Mouse (Mus musculus) heart, embryonic 12.5 days (tissue): ENCODE data around the gene Gm20388. TPM values are rescaled to one million over a fixed set of nuclear protein-coding genes. Genes with fewer than 3 reads are reported as not detected.

Source experiments
- ATAC-seq: fragments of 200-750 bp; cut with Nextera tagmentation; 2 replicates; pipeline ENCODE4 v1.8.0; 2017; ENCODE audit warnings: moderate TSS enrichment, moderate library complexity; ENCODE audit not compliant: insufficient number of reproducible peaks, low FRiP score
- H3K27ac ChIP-seq: fragments of 300-500 bp; sonication (generic); 2 replicates; pipeline ENCODE4 v1.5.1; 2016; ENCODE audit warnings: mild to moderate bottlenecking, moderate library complexity; ENCODE audit not compliant: poor library complexity, severe bottlenecking
- H3K27me3 ChIP-seq: fragments of 300-500 bp; sonication (generic); replicated peaks from 2 replicates; pipeline ENCODE4 v1.6.1; 2016; ENCODE audit warnings: mild to moderate bottlenecking, moderate library complexity
- H3K36me3 ChIP-seq: fragments of 300-500 bp; sonication (generic); 2 replicates; pipeline ENCODE4 v1.6.1; 2016; ENCODE audit warnings: mild to moderate bottlenecking, moderate library complexity
- H3K4me1 ChIP-seq: fragments of 300-500 bp; sonication (generic); replicated peaks from 2 replicates; pipeline ENCODE4 v1.6.1; 2016; ENCODE audit warnings: mild to moderate bottlenecking
- H3K4me2 ChIP-seq: fragments of 300-500 bp; sonication (generic); 2 replicates; pipeline ENCODE4 v1.6.1; 2016; ENCODE audit warnings: mild to moderate bottlenecking, moderate library complexity
- H3K4me3 ChIP-seq: fragments of 300-500 bp; sonication (generic); 2 replicates; pipeline ENCODE4 v1.5.1; 2016; ENCODE audit warnings: mild to moderate bottlenecking
- H3K9ac ChIP-seq: fragments of 300-500 bp; sonication (generic); 2 replicates; pipeline ENCODE4 v1.6.1; 2016; ENCODE audit warnings: mild to moderate bottlenecking, moderate library complexity
- H3K9me3 ChIP-seq: fragments of 300-500 bp; sonication (generic); replicated peaks from 2 replicates; pipeline ENCODE4 v1.6.1; 2016; ENCODE audit warnings: mild to moderate bottlenecking, moderate library complexity
- WGBS: fragments of 180-500 bp; shearing (Covaris S2); methylation state at CpG from one replicate; pipeline ENCODE4 v1.1.7; 2016; 5-methylcytosine and 5-hydroxymethylcytosine counted together
- polyA plus RNA-seq: library from polyadenylated mRNA; unstranded; fragments of >200 nt; fragmentation: Nextera tagmentation; extraction: Ambion mirVana; gene quantifications from 2 replicates; pipeline ENCODE4 v1.2.1, GENCODE M21; 2016

Gm20388 gene
- polyA plus RNA-seq, 1 experiment from 2014 or later: not detected

- Histone ChIP-seq H3K4me3 (no peak overlapping the region), H3K9ac (peak overlapping the region; percentile 17; the same call in 1 of the 2 replicates), H3K4me1 (peaks cover 76% of the 10 kb centered on the region), H3K27me3 (no peaks in the 10 kb centered on the region), H3K27ac (no peak overlapping the region), H3K36me3 (no peaks in the 10 kb centered on the region), H3K4me2 (peak overlapping the region; percentile 92), H3K9me3 (no peaks in the 10 kb centered on the region)
- WGBS: 26% methylated on average over 14 of the region's 14 CpGs
- no peak for ATAC-seq
These were observed 581.7 kb downstream of the Gm20388 start for GRCm38 (mm10) chr8:120492193-120492880.

- no peaks in the 10 kb centered on the region for H3K27me3 ChIP-seq
- no peaks in the 10 kb centered on the region for H3K9me3 ChIP-seq
- H3K27ac ChIP-seq: peak overlapping the region; percentile 26
- no peak for ATAC-seq
- H3K4me2 ChIP-seq: peak overlapping the region; percentile 92
- H3K9ac ChIP-seq: peak overlapping the region; percentile 17; the same call in 1 of the 2 replicates
- 18% methylated on average over 4 of the region's 4 CpGs for WGBS
- H3K4me3 ChIP-seq: no peak overlapping the region
- peaks cover 81% of the 10 kb centered on the region for H3K4me1 ChIP-seq
- H3K36me3 ChIP-seq: no peaks in the 10 kb centered on the region
These were observed 582.2 kb downstream of the Gm20388 start for GRCm38 (mm10) chr8:120492881-120493220.

DNA sequence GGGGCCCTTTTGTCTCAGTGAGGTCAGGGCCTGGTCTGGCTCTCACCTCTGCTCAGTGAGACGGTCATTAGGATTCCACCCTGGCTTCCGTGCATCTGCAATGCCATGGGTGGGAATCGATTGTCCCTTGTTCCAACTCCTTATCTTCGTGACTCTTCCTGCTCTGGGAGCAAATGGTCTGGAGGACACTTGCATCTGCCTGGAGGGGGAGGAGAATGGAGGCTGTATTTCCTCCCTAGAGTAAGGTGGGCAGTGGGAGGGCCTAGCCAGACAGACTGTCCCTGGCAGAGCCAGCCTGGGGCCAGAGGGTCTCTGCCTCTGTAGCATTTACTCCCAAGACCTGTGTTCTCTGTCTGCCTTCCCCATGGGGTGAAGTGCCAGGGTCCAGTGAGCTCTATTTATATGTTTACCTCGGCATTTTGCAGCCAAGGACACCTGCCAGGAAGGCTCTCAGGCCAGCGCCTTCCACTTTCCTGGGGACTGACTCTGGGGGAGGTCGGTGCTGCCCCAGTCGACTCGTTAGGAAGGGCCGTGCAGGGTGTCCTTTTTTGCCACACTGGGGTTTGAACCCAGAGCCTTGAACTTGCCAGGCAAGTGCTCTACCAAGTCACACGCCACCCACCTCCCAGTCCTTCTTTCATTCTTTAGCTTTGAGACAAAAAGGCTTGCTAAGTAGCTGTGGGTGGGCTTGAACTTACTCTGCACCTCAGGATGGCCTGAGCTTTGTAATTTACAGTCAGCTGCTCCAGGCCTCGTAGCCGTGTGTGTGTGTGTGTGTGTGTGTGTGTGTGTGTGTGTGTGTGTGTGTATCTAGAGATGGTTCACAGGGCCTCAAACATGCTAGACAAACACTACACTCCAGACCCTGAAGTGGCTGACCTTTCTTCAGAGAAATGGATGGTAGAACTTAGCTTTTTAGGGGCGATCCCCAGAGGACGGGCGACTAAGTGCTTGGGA lies 583.1 kb downstream of the Gm20388 start:
- Histone ChIP-seq H3K9me3 (no peaks in the 10 kb centered on the region), H3K4me2 (peak overlapping the region; percentile 92), H3K4me3 (no peak overlapping the region), H3K4me1 (peaks cover 90% of the 10 kb centered on the region), H3K27ac (peak overlapping the region; percentile 89), H3K9ac (0 out of 2 replicates have a peak overlapping the region, but pooled peaks have one; percentile 10), H3K27me3 (no peaks in the 10 kb centered on the region), H3K36me3 (no peaks in the 10 kb centered on the region)
- WGBS: 60% methylated on average over 16 of the region's 16 CpGs
- ATAC-seq: no peak

DNA sequence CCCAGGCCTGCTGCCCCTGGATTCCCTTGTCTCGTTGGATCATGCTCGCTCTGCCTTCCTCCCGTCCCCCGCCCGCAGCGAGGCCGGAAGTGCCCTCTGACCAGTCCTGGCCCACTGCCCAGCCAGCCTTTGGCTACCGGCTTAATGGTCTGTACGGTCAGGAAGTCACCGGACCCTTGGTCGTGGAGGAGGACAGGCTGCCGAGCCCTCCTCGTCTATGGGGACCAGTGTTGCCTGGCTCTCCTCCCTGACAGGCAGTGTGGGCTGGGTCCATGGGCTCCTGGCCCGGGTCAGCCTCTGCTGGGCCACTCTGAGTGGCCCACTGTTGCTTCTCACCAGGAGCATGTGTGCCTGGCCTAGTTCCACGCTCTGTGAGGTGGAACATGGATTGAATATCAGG lies 584.3 kb downstream of the Gm20388 start:
- Histone ChIP-seq H3K4me2 (peak overlapping the region; percentile 49), H3K9me3 (no peaks in the 10 kb centered on the region), H3K4me1 (peaks cover 99% of the 10 kb centered on the region), H3K36me3 (no peaks in the 10 kb centered on the region), H3K27me3 (no peaks in the 10 kb centered on the region), H3K27ac (peak overlapping the region; percentile 89), H3K4me3 (no peak overlapping the region), H3K9ac (peak overlapping the region; percentile 60)
- 30% methylated on average over 15 of the region's 15 CpGs for WGBS
- no peak for ATAC-seq

GRCm38 (mm10) chr8:120495461-120495860 lies 584.8 kb downstream of the Gm20388 start:
- WGBS: 61% methylated on average over 5 of the region's 5 CpGs
- Histone ChIP-seq H3K27ac (peak overlapping the region; percentile 89), H3K9me3 (no peaks in the 10 kb centered on the region), H3K4me1 (peaks cover 99% of the 10 kb centered on the region), H3K9ac (no peak overlapping the region), H3K27me3 (no peaks in the 10 kb centered on the region), H3K4me3 (no peak overlapping the region), H3K36me3 (no peaks in the 10 kb centered on the region), H3K4me2 (peak overlapping the region; percentile 49; the same call in 1 of the 2 replicates)
- ATAC-seq: no peak

DNA sequence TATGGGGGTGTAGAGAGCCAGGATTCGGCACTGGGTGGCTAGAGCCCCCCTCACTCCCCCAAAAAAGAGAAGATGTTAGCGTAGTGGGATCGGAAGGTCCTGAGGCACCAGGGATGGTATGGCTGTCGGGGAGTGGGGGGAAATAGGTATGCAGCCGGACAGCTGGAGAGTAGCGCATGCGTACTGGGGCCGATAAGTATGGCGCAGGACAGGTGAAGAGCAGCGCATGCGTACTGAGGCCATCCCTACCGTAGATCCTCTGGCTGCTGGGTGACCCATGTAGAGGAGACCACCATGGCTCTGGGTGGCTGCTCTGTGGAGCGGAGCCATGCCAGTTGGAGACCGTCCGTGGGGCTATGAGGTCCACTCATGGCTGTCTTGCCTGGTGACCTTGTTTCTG lies 585.8 kb downstream of the Gm20388 start:
- Histone ChIP-seq H3K27ac (peak overlapping the region; percentile 99; the same call in 1 of the 2 replicates), H3K4me3 (no peak overlapping the region), H3K4me1 (peaks cover 99% of the 10 kb centered on the region), H3K9me3 (no peaks in the 10 kb centered on the region), H3K9ac (no peak overlapping the region), H3K4me2 (no peak overlapping the region), H3K27me3 (no peaks in the 10 kb centered on the region), H3K36me3 (no peaks in the 10 kb centered on the region)
- ATAC-seq: no peak
- WGBS: 95% methylated on average over 15 of the region's 15 CpGs

GRCm38 (mm10) chr8:120497503-120497946 lies 586.9 kb downstream of the Gm20388 start:
- H3K4me2 ChIP-seq: peak overlapping the region; percentile 83
- no peak for ATAC-seq
- peak overlapping the region; percentile 73 for H3K9ac ChIP-seq
- H3K9me3 ChIP-seq: no peaks in the 10 kb centered on the region
- no peaks in the 10 kb centered on the region for H3K36me3 ChIP-seq
- H3K4me3 ChIP-seq: no peak overlapping the region
- 27% methylated on average over 11 of the region's 11 CpGs for WGBS
- peak overlapping the region; percentile 99 for H3K27ac ChIP-seq
- H3K4me1 ChIP-seq: peaks cover 99% of the 10 kb centered on the region
- H3K27me3 ChIP-seq: no peaks in the 10 kb centered on the region

DNA sequence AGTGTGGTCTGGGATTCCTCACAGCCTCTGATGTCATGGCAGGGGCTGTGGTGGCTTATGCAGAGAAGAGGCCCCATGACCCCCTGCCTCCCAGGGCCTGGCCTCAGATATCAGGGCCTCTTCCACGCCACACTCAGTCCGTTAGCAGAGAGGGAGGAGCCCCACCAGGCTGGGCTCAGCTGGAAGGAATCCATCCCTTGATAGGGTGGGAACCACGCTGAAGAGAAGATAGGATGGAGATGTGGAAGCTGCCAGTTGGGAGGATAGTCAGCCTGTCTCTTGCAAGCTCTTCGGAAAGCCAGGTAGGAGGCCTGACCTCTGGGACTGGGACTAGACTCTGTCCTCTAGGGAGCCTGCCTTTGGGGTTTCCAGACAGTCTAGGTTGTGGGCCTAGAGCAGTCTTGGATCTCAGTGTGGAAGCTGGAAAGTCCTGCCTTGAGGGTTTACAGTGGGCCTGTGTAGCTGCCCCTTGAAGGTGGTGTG lies 587.7 kb downstream of the Gm20388 start:
- H3K27ac ChIP-seq: peak overlapping the region; percentile 99
- no peaks in the 10 kb centered on the region for H3K27me3 ChIP-seq
- ATAC-seq: peak; percentile 78
- H3K4me3 ChIP-seq: peak overlapping the region; percentile 48
- H3K4me1 ChIP-seq: peaks cover 99% of the 10 kb centered on the region
- WGBS: 0% methylated on average over 4 of the region's 4 CpGs
- H3K36me3 ChIP-seq: no peaks in the 10 kb centered on the region
- peak overlapping the region; percentile 83 for H3K4me2 ChIP-seq
- peak overlapping the region; percentile 73; the same call in 1 of the 2 replicates for H3K9ac ChIP-seq
- H3K9me3 ChIP-seq: no peaks in the 10 kb centered on the region

DNA sequence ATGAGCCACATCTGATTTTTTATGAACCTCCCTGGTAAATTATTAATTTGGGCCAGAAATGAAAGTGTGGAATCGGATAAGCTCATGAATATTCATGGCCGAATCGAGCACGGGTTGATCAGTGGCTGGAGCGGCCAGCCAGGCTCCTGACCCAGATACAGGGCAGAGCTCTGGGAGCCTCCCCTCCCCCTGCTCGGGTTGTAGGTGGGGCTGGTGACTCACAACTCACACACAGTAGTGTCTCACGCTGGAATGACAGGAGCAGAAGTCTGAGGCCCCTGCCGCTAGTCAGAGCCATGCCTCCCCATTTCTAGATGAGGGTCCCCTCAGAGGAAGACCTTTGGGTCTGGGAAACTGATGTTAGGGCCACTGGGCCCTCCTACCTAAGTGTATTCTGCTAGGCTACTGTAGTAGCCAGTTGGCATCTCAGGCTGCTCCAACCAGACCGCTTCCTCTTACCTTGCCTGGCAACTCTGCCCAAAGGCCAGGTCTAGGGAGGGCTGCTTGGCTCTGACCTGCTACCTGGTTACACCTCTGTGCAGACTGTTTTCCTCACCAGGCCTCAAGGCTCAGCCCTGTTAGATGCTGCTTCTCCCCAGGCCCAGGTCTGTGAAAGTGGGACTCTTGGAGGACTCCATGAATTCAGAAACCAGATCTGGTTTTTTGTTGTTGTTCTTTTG lies 588.4 kb downstream of the Gm20388 start:
- WGBS: 12% methylated on average over 9 of the region's 9 CpGs
- H3K27ac ChIP-seq: peak overlapping the region; percentile 99
- ATAC-seq: peak; percentile 87
- peaks cover 99% of the 10 kb centered on the region for H3K4me1 ChIP-seq
- no peaks in the 10 kb centered on the region for H3K9me3 ChIP-seq
- peak overlapping the region; percentile 83 for H3K4me2 ChIP-seq
- H3K9ac ChIP-seq: peak overlapping the region; percentile 73
- peak overlapping the region; percentile 48 for H3K4me3 ChIP-seq
- no peaks in the 10 kb centered on the region for H3K27me3 ChIP-seq
- H3K36me3 ChIP-seq: no peaks in the 10 kb centered on the region

- WGBS: 80% methylated on average over 8 of the region's 8 CpGs
- no peaks in the 10 kb centered on the region for H3K36me3 ChIP-seq
- H3K4me3 ChIP-seq: no peak overlapping the region
- ATAC-seq: no peak
- 0 out of 2 replicates have a peak overlapping the region, but pooled peaks have one; percentile 1 for H3K4me2 ChIP-seq
- no peak overlapping the region for H3K27ac ChIP-seq
- H3K9ac ChIP-seq: 0 out of 2 replicates have a peak overlapping the region, but pooled peaks have one; percentile 4
- H3K9me3 ChIP-seq: no peaks in the 10 kb centered on the region
- H3K27me3 ChIP-seq: no peaks in the 10 kb centered on the region
- peaks cover 99% of the 10 kb centered on the region for H3K4me1 ChIP-seq
These were observed 590.1 kb downstream of the Gm20388 start for GRCm38 (mm10) chr8:120500701-120501261.
